Mouse (Mus musculus) midbrain, embryonic 16.5 days (tissue): ENCODE data around the gene Fam229a. TPM values are rescaled to one million over a fixed set of nuclear protein-coding genes. Genes with fewer than 3 reads are reported as not detected.

ENCODE experiments used
- ATAC-seq: fragments of 200-750 bp; cut with Nextera tagmentation; 2 replicates; pipeline ENCODE4 v1.8.0; 2017; ENCODE audit warnings: moderate TSS enrichment
- H3K27ac ChIP-seq: fragments of 300-500 bp; sonication (generic); 2 replicates; pipeline ENCODE4 v1.5.1; 2014; ENCODE audit warnings: mild to moderate bottlenecking, low read length, mixed read lengths
- H3K27me3 ChIP-seq: fragments of 300-500 bp; sonication (generic); 2 replicates; pipeline ENCODE4 v1.6.1; 2014; ENCODE audit warnings: low read depth, low read length, mixed read lengths; ENCODE audit not compliant: control insufficient read depth, insufficient read depth
- H3K36me3 ChIP-seq: fragments of 300-500 bp; sonication (generic); 2 replicates; pipeline ENCODE4 v1.6.1; 2014; ENCODE audit warnings: mild to moderate bottlenecking, low read length, moderate library complexity, mixed read lengths; ENCODE audit not compliant: control insufficient read depth, insufficient read depth
- H3K4me1 ChIP-seq: fragments of 300-500 bp; sonication (generic); 2 replicates; pipeline ENCODE4 v1.6.1; 2014; ENCODE audit warnings: mild to moderate bottlenecking, low read length, mixed read lengths; ENCODE audit not compliant: control insufficient read depth, insufficient read depth
- H3K4me2 ChIP-seq: fragments of 300-500 bp; sonication (generic); 2 replicates; pipeline ENCODE4 v1.6.1; 2014; ENCODE audit warnings: mild to moderate bottlenecking, low read length, mixed read lengths
- H3K4me3 ChIP-seq: fragments of 300-500 bp; sonication (generic); 2 replicates; pipeline ENCODE4 v1.5.1; 2014; ENCODE audit warnings: low read depth, mild to moderate bottlenecking, low read length, moderate library complexity, mixed read lengths
- H3K9ac ChIP-seq: fragments of 300-500 bp; sonication (generic); 2 replicates; pipeline ENCODE4 v1.6.1; 2014; ENCODE audit warnings: low read depth, low read length, mixed read lengths
- H3K9me3 ChIP-seq: fragments of 300-500 bp; sonication (generic); replicated peaks from 2 replicates; pipeline ENCODE4 v1.6.1; 2014; ENCODE audit warnings: mild to moderate bottlenecking, low read length, mixed read lengths; ENCODE audit not compliant: control insufficient read depth, poor library complexity, severe bottlenecking
- whole genome bisulfite sequencing: fragments of 180-500 bp; shearing (Covaris S2); extraction: QIAGEN DNeasy Blood & Tissue Kit; methylation state at CpG from one replicate; pipeline ENCODE4 v1.1.7; 2014; 5-methylcytosine and 5-hydroxymethylcytosine counted together
- polyA plus RNA-seq: library from polyadenylated mRNA; unstranded; fragments of >200 nt; fragmentation: Nextera tagmentation; extraction: Ambion mirVana; gene quantifications from 2 replicates; pipeline ENCODE4 v1.2.1, GENCODE M21; 2015

The Fam229a gene
- polyA plus RNA-seq, 1 experiment from 2014 or later: 0.94 TPM

DNA sequence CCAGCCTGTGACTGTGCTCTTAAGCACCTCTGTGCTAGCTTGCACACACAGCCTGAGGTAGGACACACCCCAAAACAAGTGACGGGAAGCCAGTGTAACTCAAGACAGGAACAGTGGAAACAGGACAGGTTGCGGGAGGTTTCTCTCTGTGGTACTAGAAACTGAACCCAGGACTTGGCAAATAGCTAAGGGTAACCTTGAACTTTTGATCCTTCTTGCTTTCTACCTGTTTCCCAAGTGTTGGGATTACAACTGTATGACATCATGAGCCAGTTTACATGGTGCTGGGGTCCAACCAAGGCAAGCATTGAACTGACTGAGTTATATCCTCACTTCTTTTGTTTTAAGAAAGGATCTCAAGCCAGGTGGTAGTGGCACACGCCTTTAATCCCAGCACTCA lies 11.1 kb upstream of the Fam229a start:
- no peak overlapping the region for H3K9ac ChIP-seq
- peaks cover 28% of the 10 kb centered on the region for H3K36me3 ChIP-seq
- H3K9me3 ChIP-seq: no peaks in the 10 kb centered on the region
- no peak for ATAC-seq
- no peak overlapping the region for H3K4me2 ChIP-seq
- no peaks in the 10 kb centered on the region for H3K4me1 ChIP-seq
- no peak overlapping the region for H3K27ac ChIP-seq
- H3K27me3 ChIP-seq: no peaks in the 10 kb centered on the region
- H3K4me3 ChIP-seq: no peak overlapping the region
- WGBS: 94% methylated on average over 3 of the region's 3 CpGs

DNA sequence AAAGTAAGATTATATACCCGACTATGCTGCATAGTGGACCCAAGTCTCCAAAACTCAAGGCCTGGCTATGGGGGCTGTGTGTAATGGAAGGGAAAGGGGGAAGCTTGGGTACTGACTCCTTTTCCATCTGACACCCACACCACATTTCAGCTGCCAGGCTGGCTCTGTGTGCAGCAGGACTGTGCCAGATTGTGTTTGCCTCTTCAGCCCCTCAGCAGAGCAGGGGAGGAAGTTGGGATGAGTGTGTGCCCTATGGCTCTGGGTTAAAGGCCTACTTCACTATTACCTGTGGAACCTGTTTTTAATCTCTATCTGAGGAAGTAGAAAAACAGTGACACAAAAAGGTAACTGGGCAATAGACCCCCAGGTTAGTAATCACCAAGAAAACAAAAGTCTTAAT lies 9.9 kb upstream of the Fam229a start:
- no peaks in the 10 kb centered on the region for H3K4me1 ChIP-seq
- H3K4me2 ChIP-seq: no peak overlapping the region
- H3K27ac ChIP-seq: no peak overlapping the region
- peaks cover 29% of the 10 kb centered on the region for H3K36me3 ChIP-seq
- no peaks in the 10 kb centered on the region for H3K9me3 ChIP-seq
- no peaks in the 10 kb centered on the region for H3K27me3 ChIP-seq
- no peak overlapping the region for H3K4me3 ChIP-seq
- no peak overlapping the region for H3K9ac ChIP-seq
- no peak for ATAC-seq
- WGBS: 94% methylated on average over 1 of the region's 1 CpGs

DNA sequence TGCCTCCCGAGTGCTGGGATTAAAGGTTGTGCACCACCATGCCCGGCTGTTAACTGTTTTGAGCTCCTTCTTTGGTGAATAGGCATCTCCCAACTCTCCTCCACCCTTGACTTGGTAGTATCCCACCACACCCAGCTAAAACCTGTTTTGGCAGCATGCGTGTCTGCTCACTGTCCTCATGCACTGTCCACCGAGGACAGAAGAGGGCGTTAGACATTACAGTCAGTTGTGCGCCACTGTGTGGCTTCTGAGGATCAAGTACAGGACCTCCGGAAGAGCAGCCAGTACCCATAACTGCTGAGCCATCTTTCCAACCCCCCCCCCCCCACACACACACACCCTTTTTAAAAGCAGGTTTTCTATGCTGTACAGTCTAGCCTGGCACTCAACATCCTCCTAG lies 3.7 kb downstream of the Fam229a start:
- H3K4me1 ChIP-seq: peaks cover 20% of the 10 kb centered on the region
- ATAC-seq: no peak
- no peak overlapping the region for H3K9ac ChIP-seq
- no peaks in the 10 kb centered on the region for H3K36me3 ChIP-seq
- H3K27ac ChIP-seq: no peak overlapping the region
- 73% methylated on average over 6 of the region's 7 CpGs for WGBS
- peaks cover 9% of the 10 kb centered on the region for H3K27me3 ChIP-seq
- no peaks in the 10 kb centered on the region for H3K9me3 ChIP-seq
- no peak overlapping the region for H3K4me2 ChIP-seq
- no peak overlapping the region for H3K4me3 ChIP-seq

DNA sequence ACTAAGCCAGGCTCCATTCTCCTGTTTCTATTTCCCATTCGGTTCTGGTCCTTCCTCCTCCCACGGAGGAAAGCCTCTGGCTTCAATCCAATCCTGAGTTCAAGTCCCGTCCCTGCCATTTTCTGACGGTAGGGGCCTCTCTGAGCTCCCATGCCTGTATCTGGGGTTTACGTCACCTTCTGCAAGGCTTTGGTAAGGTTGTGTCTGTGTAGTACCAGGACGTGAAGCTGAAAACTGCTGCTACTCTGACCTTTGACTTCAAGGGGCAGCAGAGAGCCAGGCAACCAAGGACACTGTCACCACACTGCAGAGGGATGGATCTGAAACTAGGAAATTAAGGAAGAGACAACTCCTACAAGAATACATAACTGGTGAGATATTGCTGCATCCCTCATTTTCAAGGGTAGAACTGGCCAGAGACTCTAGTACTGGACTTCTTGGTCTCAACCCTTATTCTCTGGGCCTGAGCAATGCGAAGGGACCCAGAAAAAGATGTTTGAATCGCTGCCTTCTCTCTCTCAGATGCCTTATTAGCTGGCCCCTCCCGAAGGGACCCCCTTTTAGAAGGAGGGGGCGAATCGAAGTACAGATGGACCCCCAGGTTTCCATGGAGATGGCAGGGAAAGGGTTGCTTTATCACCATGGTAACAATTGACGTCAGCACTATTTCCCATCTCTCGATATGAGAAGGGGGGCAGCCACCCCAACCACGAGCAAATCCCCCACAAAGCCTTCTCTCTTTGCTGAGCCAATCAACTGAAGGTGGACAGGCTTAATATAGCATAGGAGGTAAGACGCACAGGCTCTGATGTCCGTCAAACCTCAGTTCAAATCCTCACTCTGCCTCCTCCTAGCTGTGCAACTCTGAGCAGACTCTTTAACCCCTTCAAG lies 4.9 kb downstream of the Fam229a start:
- peak; percentile 66 for ATAC-seq
- H3K4me3 ChIP-seq: peak overlapping the region; percentile 19
- peaks cover 9% of the 10 kb centered on the region for H3K27me3 ChIP-seq
- no peaks in the 10 kb centered on the region for H3K9me3 ChIP-seq
- 12% methylated on average over 16 of the region's 16 CpGs for WGBS
- peak overlapping the region; percentile 51 for H3K4me2 ChIP-seq
- peak overlapping the region; percentile 84 for H3K27ac ChIP-seq
- H3K36me3 ChIP-seq: no peaks in the 10 kb centered on the region
- peaks cover 20% of the 10 kb centered on the region for H3K4me1 ChIP-seq
- peak overlapping the region; percentile 59 for H3K9ac ChIP-seq

DNA sequence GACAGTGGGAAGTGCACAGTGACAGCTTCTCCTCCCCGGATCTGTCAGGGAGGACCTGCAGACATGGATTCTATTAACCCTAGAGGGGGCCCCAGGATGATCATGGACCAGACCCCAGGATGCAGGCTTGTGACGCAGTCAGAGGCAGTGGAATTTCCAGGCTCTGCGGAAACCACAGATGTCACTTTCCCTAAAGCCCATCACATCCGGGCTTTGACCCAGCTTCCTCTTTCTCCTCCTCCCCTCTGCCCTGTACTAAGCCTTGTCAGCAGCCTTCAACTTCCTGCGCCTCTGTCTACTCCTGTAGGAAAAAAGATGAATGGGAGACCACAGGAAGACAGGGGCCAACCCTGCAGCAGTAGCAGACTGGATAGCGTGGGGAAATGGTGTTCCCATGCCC lies 5.6 kb downstream of the Fam229a start:
- Histone ChIP-seq H3K27ac (peak overlapping the region; percentile 84), H3K36me3 (no peaks in the 10 kb centered on the region), H3K27me3 (peaks cover 5% of the 10 kb centered on the region), H3K4me3 (peak overlapping the region; percentile 19), H3K4me1 (peaks cover 20% of the 10 kb centered on the region), H3K9me3 (no peaks in the 10 kb centered on the region), H3K9ac (peak overlapping the region; percentile 59), H3K4me2 (peak overlapping the region; percentile 51)
- ATAC-seq: 0 out of 2 replicates have a peak, but pooled peaks have one; percentile 15
- WGBS: 31% methylated on average over 6 of the region's 6 CpGs

DNA sequence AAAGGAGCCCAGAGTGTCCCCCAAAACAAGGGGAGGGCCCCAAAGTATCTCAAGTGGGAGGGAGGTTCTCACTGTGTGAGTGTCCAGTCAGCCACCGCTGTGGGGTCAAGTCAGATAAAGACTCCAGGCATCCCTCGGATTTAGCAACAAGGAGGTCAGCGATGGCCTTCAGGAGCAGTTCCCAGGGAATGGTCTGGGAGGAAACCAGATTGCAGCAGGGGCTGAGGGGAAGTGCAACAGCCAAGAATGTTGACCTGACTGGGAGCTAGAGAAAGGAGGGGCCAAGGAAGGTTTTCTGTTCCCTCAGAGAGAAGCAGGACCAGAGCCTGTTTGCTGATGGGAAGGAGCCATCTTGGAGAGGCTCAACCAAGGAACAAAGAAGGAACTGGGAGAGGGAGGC lies 8.0 kb downstream of the Fam229a start:
- Histone ChIP-seq H3K4me3 (no peak overlapping the region), H3K9ac (no peak overlapping the region), H3K27ac (no peak overlapping the region), H3K4me1 (peaks cover 20% of the 10 kb centered on the region), H3K36me3 (no peaks in the 10 kb centered on the region), H3K27me3 (no peaks in the 10 kb centered on the region), H3K9me3 (no peaks in the 10 kb centered on the region), H3K4me2 (no peak overlapping the region)
- no peak for ATAC-seq
- 72% methylated on average over 3 of the region's 3 CpGs for WGBS

DNA sequence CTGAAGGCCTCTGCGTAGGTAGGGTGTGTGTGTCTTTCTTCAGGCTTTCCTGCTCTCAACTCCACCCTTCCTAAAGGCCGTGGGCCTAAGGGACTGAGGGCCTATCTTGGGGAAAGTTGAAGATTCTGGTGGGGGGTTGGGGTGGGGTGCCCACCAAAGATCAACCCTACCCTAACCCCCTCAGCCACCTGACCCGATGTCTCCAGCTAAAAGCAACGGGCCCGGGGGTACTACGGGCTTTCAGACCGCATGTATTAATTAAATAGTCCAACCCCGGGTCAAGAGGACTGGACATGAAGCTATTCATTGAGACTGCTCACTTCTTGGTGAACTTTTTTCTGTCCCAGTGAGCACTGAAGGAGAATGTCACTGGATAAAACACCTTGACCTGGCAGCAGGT lies 9.0 kb downstream of the Fam229a start:
- H3K27me3 ChIP-seq: no peaks in the 10 kb centered on the region
- H3K9ac ChIP-seq: no peak overlapping the region
- H3K27ac ChIP-seq: peak overlapping the region; percentile 72; the same call in 1 of the 2 replicates
- no peaks in the 10 kb centered on the region for H3K9me3 ChIP-seq
- H3K4me1 ChIP-seq: peaks cover 20% of the 10 kb centered on the region
- peak overlapping the region; percentile 88; the same call in 1 of the 2 replicates for H3K4me2 ChIP-seq
- no peak for ATAC-seq
- no peak overlapping the region for H3K4me3 ChIP-seq
- no peaks in the 10 kb centered on the region for H3K36me3 ChIP-seq
- 82% methylated on average over 8 of the region's 8 CpGs for WGBS

DNA sequence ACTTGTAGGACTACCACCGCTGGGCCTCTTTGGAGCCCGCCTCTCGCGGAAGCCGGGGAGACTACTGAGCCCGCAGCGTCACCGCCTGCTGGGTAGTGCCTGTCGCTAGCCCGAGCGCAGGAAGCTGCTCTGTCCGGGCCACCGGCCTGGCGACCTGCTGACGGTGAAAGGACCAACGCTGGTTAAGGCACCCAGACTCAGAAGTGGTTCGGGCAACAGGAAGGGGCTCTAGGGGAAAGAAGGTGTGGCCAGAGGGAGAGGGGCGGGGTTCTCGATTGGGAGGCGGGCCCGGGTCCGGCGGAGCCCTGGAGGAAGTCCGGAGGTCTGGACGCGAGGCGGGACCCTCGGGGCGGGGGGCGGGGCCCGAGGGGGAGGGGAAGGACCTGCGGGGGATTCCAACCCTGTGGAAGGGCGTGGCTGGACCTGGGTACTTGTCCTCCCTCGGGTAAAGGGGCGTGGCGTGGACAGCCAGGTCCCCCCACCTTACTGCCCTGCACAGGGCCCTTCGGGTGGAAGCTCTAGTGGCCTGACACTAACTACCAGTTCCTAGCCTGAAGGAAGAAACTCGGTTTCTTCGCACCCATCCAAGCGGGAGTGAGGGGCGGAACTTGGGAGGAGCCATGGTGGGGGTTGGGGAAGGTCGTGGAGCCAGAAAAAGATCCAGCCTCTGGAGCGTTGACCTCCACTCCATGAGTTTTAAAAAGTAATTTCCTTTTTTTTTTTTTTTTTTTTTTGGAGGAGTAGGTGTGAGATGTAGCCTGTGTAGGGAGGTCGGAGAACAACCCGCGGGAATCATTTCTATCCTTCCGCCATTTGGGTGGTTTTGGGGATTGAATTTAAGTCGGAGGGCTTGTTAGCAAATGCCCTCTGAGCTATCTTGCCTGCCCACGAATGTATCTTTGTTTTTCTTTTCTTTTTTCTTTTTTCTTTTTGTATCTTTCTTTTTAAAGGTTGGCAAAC lies 9.9 kb downstream of the Fam229a start:
- Histone ChIP-seq H3K4me1 (peaks cover 17% of the 10 kb centered on the region), H3K36me3 (no peaks in the 10 kb centered on the region), H3K9me3 (no peaks in the 10 kb centered on the region), H3K27me3 (no peaks in the 10 kb centered on the region), H3K27ac (peak overlapping the region; percentile 72), H3K9ac (peak overlapping the region; percentile 68), H3K4me3 (peak overlapping the region; percentile 55), H3K4me2 (peak overlapping the region; percentile 88)
- peak; percentile 37 for ATAC-seq
- 1% methylated on average over 45 of the region's 49 CpGs for WGBS
